Mouse (Mus musculus) neural tube, embryonic 10.5 days (tissue): ENCODE data around the gene Nhlrc4.

Experiments
- DNase-seq: peaks from one replicate; pipeline ENCODE4 v3.0.0-alpha.2; 2017; ENCODE audit warnings: low spot score; ENCODE audit errors: extremely low spot score

Nhlrc4 gene

DNA sequence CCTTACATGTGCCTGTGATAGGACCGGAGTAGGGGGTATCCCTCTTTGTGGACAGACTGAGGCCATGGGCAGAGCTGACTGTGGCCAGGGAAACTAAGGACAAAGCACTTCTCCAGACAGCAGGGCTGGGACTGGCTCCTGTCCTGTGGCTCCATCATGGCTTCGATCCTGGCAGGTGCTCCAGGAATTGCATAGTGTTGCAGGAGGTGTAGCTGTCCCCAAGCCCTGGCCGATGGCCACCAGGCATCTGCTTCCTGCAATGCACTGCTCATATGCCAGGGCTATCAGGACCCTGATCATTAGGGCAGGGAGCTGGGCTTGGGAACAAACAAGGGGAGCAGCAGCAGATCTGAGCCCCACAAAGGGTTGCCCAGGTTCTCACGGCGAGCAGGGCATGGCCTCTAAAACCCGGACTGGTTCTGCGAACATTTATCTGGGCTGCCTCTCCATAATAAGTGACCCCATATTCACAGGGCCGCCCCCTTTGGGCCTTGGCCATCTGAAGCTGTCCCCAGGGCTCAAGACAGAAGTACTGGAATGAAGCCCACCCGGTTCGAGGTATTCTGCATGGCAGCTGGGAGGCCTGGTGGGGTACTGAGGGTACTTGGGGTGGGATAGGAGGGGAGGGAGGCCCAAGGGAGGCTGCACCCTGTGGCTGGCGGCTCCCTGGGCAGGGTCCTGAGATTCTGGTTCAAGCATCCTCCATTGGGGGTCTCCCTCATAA lies 14.2 kb upstream of the Nhlrc4 start:
- no peak for DNase-seq

DNA sequence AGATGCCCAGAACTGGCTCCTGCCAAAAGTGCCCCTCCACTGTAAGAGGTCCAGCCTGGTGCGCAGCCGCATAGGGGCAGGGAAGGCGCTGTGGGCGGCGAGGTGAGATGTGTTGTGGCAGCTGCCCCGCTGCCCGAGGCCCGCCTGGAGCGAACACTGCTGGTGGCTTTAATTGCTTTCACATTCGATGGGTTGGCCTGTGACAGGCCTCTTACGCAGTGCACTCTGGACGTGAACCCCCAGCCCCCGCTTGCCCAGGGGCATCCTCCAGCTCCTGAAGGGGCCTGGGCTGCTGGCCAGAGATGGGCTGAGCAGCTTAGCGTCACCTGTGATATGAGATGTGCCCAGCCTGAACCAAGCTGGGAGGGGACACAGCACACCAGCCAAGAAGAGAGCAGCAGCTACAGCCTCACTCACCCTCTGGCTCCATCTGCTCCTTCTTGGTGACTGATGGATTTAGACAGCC lies 12.9 kb upstream of the Nhlrc4 start:
- DNase-seq: no peak

DNA sequence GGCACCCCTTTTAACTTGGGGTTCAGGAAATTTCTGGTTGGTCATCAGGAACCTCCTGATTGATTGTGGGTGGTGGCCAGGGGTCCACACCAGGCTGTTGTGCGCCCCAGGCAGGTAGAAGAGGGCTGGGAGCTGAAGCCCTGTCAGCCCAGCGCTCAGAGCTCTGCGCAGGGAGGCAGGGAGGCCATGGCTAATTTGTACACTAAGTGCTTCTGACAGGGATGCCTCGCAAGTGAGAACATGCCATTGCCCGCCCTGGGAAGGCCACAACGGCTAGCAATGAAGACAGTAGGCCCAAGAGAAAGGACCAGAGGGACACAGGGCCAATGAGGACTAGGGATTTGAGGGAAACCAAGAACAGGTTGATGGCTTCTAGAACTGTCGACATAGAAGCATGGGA lies 11.9 kb upstream of the Nhlrc4 start:
- DNase-seq: no peak

GRCm38 (mm10) chr17:25956201-25956600 lies 11.4 kb upstream of the Nhlrc4 start:
- DNase-seq: no peak

- no peak for DNase-seq
Observed at GRCm38 (mm10) chr17:25955736-25956135, 11.0 kb upstream of the Nhlrc4 start.

- DNase-seq: no peak
Observed at GRCm38 (mm10) chr17:25954671-25955070, 9.9 kb upstream of the Nhlrc4 start.

DNA sequence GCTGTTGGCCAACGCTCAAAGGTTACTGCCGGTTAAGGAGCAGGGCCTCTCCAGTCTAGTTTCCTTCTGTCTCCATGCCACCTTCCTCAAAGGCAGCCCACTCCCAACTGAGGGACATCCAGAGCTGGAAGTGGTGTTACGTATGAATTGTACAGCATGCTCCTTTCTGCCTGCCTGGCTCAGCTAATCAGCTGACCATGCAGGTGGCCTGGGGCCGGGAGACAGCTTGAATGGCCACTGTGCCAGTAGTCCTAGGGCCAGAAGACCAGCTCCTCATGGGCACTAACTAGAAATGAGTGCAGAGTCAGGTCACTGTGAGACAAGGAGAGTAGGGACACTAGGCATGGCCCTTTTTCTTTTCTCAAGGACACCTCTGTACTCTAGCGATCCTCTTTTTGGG lies 8.4 kb upstream of the Nhlrc4 start:
- DNase-seq: no peak

- peak; percentile 38 for DNase-seq
Observed at GRCm38 (mm10) chr17:25951803-25952623, 7.3 kb upstream of the Nhlrc4 start, which contains the start of gene A930017K11Rik. A930017K11Rik (minus strand) TSS chr17:25952565.

DNA sequence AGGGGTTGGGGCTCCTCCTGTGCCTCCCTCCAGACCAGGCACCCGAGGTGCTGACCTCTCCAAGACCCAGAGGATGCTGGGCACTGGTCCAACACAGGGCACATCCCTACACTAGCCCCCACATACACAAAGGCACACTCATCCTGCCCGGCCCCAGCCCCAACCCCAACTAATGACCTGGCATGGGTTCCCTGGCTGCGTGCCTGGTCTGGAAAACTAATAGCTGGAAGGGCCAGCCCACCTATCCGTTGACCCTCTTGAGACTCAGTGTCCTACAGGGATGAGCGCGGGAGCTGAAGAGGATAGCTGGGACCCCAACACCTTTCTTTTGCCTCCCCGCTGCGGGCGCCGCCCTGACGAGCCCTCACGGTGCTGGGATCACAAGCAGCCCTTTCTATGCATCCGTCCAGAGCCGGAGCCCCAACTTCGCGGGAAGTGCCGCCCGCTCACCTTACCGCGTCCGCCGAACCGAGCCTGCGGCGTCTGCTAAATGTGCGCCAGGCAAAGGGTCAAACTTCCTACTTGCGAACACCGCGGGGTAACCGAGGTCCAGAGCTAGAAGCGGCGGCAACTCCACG lies 6.6 kb upstream of the Nhlrc4 start:
- DNase-seq: no peak

DNA sequence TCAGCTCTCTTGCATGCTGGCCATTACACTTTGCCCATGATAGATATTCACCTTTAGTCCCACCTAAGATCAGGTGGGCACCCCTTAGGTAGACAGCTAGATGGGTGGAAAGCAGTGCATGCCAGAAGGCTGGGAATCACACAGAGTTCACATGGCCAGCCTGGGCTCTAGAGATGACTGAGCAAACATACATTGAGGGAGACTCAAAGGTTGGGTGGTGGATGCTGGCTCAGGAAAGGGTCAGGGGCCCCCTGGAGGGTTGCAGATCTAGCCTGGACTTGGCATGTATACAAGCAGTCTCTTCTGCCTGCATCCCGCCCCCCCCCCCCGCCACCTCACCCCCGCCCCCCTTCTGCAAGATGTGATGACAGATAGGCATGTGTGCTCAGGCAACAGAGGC lies 5.9 kb upstream of the Nhlrc4 start:
- no peak for DNase-seq

- DNase-seq: no peak
Observed at GRCm38 (mm10) chr17:25949981-25950380, 5.2 kb upstream of the Nhlrc4 start.

DNA sequence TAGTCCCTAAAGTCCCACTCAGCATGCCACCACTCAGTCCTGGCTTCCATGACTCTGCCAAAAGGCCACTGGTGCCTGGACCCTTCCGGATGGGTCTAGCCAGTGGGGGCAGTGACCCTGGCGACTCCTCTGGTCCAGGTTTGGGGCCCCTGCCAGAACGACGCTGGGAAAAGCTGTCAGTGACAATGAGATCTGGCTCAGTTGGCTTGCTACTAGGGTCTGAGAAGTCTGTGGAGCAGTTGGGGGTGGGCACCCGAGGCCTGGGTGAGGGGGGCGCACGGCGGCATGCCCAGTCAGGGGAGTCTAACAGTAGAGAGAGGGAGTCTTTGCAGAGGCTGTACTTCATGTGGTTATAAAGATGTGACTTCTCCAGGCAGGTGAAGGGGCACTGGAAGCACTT lies 3.3 kb upstream of the Nhlrc4 start:
- DNase-seq: no peak

DNA sequence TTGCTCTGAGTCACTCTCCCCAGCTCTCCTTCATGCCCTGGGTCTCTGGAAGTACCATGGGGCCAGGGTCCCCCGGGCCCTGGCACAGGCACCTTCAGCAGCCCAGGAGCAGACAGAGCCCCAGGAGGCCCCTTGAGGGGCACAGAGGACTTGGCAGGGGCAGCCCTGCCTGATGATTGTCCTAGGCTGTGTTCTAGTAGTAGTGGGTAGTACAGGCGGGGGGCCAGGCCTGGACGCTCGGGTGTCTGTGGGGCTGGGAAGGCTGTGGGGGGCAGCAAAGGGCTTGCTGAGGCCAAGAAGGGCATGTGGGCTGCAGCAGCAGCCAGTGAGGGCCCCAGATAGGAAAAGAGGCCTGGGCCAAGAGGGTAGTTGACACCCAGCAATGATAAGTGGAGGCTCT lies 2.8 kb upstream of the Nhlrc4 start:
- DNase-seq: no peak

GRCm38 (mm10) chr17:25946891-25947290 lies 2.1 kb upstream of the Nhlrc4 start:
- no peak for DNase-seq

DNA sequence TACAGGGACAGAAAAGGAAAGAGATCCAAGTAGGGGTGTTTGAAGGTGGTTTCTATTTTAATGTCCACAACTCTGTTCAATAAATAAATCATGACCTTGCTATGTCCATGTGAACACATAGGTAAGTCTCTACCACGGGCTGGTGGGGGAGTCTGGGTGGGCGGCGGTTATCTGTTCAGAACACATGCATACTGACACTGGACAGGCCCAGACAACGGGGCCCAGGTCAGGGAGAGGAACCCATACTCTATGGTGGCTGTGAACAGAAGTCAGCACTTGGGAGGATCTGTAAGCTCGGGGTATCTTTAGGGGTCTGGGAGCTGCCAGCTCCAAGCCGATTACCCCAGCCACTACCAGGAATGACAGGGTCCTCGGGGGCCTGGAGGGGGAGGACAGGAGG lies 1.6 kb upstream of the Nhlrc4 start:
- no peak for DNase-seq

- no peak for DNase-seq
Observed at GRCm38 (mm10) chr17:25945517-25946155, 875 bp upstream of the Nhlrc4 start.

DNA sequence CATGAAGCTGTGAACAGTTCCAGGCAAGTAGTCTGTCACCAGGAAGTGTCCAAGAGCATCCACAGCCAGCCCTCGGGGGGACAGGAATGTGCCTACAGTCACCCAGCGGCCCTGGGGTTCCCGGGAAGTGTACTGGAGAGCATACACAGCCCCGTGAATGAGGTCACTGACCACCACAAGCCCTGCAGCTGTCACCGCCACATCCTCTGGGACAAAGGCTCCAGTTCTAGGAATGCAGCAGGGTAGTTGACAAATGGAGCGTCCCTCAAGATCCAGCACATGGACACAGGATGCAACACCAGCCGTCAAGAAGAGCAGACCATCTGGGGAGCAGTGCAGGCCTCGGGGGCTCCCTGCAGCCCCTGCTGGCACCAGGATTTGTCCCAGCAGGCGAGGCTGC lies 992 bp downstream of the Nhlrc4 start:
- no peak for DNase-seq

GRCm38 (mm10) chr17:25943221-25943620 lies 1.5 kb downstream of the Nhlrc4 start:
- no peak for DNase-seq

- no peak for DNase-seq
Observed at GRCm38 (mm10) chr17:25942597-25943151, 2.1 kb downstream of the Nhlrc4 start.

GRCm38 (mm10) chr17:25941511-25942241 lies 3.1 kb downstream of the Nhlrc4 start:
- DNase-seq: peak; percentile 83

DNA sequence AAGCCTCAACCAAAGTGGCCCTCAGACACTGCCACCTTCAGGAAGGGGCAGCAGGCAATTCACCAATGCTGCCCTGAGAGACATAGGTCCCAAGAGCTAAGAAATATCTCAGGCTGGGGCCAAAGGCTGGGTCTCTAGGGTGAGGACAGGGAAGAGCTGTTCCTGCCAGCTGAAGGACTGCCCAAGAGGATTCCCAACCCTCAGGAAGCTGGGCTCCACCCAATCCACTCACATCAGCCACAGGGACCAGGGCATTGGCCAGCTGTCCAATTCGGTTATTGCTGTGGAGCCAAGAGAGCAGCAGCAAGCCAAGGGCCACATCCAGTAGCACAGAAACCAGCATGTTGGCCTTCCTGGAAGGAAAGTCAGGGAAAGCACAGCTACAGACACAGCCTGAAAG lies 10.2 kb downstream of the Nhlrc4 start:
- no peak for DNase-seq
